Mouse (Mus musculus) embryonic facial prominence, embryonic 11.5 days (tissue): ENCODE results near the gene Setd2. TPM values are rescaled to one million over a fixed set of nuclear protein-coding genes. Genes with fewer than 3 reads are reported as not detected.

Experiments used
- ATAC-seq: fragments of 200-750 bp; cut with Nextera tagmentation; replicated peaks from 2 replicates; pipeline ENCODE4 v1.8.0; 2017; ENCODE audit warnings: low read depth; ENCODE audit not compliant: insufficient number of reproducible peaks, low FRiP score, low TSS enrichment
- DNase-seq: peaks from one replicate; pipeline ENCODE4 v3.0.0-alpha.2; 2015; ENCODE audit warnings: low spot score
- H3K27ac ChIP-seq: fragments of 300-500 bp; sonication (generic); replicated peaks from 2 replicates; pipeline ENCODE4 v1.5.1; 2014; ENCODE audit warnings: mild to moderate bottlenecking, low read depth, low read length, control low read depth
- H3K27me3 ChIP-seq: fragments of 300-500 bp; sonication (generic); 2 replicates; pipeline ENCODE4 v1.6.1; 2014; ENCODE audit warnings: mild to moderate bottlenecking, low read length, moderate library complexity, mixed read lengths; ENCODE audit not compliant: control insufficient read depth, insufficient read depth
- H3K36me3 ChIP-seq: fragments of 300-500 bp; sonication (generic); replicated peaks from 2 replicates; pipeline ENCODE4 v1.6.1; 2014; ENCODE audit warnings: low read depth, mild to moderate bottlenecking, low read length, moderate library complexity, mixed read lengths; ENCODE audit not compliant: control insufficient read depth, insufficient read depth
- H3K4me1 ChIP-seq: fragments of 300-500 bp; sonication (generic); 2 replicates; pipeline ENCODE4 v1.6.1; 2014; ENCODE audit warnings: low read length, mixed read lengths; ENCODE audit not compliant: control insufficient read depth, insufficient read depth
- H3K4me2 ChIP-seq: fragments of 300-500 bp; sonication (generic); 2 replicates; pipeline ENCODE4 v1.6.1; 2014; ENCODE audit warnings: low read depth, mild to moderate bottlenecking, control low read depth, low read length, moderate library complexity
- H3K4me3 ChIP-seq: fragments of 300-500 bp; sonication (generic); 2 replicates; pipeline ENCODE4 v1.5.1; 2014; ENCODE audit warnings: low read depth, low read length, control low read depth
- H3K9ac ChIP-seq: fragments of 300-500 bp; sonication (generic); replicated peaks from 2 replicates; pipeline ENCODE4 v1.6.1; 2014; ENCODE audit warnings: mild to moderate bottlenecking, control low read depth, low read length
- H3K9me3 ChIP-seq: fragments of 300-500 bp; sonication (generic); replicated peaks from 2 replicates; pipeline ENCODE4 v1.6.1; 2016; ENCODE audit warnings: mild to moderate bottlenecking, low read length, inconsistent platforms, mixed read lengths; ENCODE audit not compliant: control insufficient read depth
- WGBS: fragments of 180-500 bp; shearing (Covaris S2); extraction: QIAGEN DNeasy Blood & Tissue Kit; methylation state at CpG from one replicate; pipeline ENCODE4 v1.1.7; 2014; 5-methylcytosine and 5-hydroxymethylcytosine counted together
- polyA plus RNA-seq: library from polyadenylated mRNA; unstranded; fragments of >200 nt; fragmentation: Nextera tagmentation; extraction: Ambion mirVana; gene quantifications from 2 replicates; pipeline ENCODE4 v1.2.1, GENCODE M21; 2014

The Setd2 gene
- polyA plus RNA-seq, 1 experiment from 2014 or later = 51.1 TPM

DNA sequence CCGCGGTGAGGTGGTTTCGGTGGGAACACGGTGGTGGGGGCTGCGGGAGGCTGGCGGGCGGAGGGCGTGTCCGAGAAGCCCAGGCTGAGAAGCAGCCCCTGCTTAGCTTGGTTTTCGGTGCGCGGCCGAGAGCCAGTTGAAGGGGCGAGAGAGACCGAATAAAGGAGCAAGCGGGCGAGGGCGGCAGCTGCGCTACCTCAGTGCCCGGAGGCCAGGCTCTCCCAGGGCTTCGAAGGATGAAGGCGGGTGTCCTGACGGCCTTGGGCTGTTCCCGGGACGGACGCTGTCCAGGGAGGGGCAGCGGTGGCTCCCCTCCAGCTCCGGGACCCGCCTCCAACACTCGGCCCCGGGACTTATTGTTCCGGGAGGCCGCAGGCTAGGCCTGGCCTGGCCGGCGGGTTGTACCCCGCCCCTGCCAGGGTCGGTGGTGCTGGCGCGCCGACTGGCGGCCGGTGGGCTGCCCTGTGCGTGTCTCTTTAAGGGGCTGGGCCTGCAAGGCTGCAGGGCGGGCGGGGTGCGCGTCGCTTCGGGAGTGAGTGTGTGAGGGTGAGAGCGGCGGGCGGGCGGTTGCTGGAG is 395 bp upstream of the Setd2 start:
- ATAC-seq = peak; percentile 99

DNA sequence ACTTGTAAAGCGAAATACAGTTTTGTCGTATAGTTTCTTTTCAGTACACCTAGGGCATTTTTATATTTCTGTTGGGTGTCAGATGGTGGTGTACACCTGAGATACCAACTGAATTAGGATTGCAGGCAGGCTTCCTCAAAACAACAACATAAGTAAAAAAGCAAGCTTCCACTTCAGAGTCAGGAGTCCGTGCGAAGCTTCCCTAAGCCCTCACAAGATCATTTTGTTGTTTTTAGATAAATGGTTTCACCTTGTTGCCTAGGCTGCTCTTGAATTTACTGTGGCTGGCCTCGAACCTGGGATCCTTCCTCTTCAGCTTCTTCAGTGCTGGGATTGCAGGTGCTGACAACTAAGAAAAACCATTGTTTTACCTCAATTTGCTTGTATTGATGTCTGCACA is 1.2 kb downstream of the Setd2 start:
- Histone ChIP-seq H3K36me3 (no peaks in the 10 kb centered on the region), H3K27me3 (no peaks in the 10 kb centered on the region), H3K4me3 (peak overlapping the region; percentile 99), H3K9ac (peak overlapping the region; percentile 98), H3K27ac (no peak overlapping the region), H3K4me1 (no peaks in the 10 kb centered on the region; the same call in 1 of the 2 replicates), H3K4me2 (peak overlapping the region; percentile 64), H3K9me3 (no peaks in the 10 kb centered on the region)
- DNase-seq (peak; percentile 3), ATAC-seq (no peak)
- 34% methylated on average over 5 of the region's 5 CpGs for WGBS

More for the DNA sequence above, 395 bp upstream of the Setd2 start:
- Histone ChIP-seq H3K4me2 (peak overlapping the region; percentile 57), H3K27ac (peak overlapping the region; percentile 99), H3K36me3 (no peaks in the 10 kb centered on the region), H3K4me3 (peak overlapping the region; percentile 99), H3K27me3 (no peaks in the 10 kb centered on the region), H3K9ac (peak overlapping the region; percentile 98), H3K9me3 (no peaks in the 10 kb centered on the region), H3K4me1 (no peaks in the 10 kb centered on the region; the same call in 1 of the 2 replicates)
- under 1% methylated on average over 48 of the region's 53 CpGs for WGBS
- DNase-seq = peak; percentile 97

DNA sequence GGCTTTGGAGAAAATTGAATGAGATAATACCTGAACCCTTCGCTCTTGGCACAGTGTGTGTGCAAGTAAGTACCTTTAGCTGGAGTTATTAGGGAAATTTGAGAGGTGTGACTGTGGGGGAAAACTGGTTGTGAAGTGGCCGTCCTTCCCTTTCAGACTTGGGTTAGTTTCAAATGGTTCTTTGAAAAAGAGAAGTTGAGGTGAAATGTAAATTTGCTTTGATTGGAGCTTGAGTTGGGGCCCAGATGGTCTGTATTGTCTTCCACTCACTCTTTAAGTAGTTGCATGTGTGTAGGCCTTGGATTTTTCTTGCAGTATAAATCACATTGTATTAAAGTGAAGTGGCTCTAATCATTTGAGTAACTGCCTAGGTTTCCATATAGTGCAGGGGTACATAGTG is 2.7 kb downstream of the Setd2 start:
- H3K4me3 ChIP-seq = no peak overlapping the region
- no peaks in the 10 kb centered on the region; the same call in 1 of the 2 replicates for H3K4me1 ChIP-seq
- no peaks in the 10 kb centered on the region for H3K36me3 ChIP-seq
- H3K27ac ChIP-seq = no peak overlapping the region
- H3K27me3 ChIP-seq = no peaks in the 10 kb centered on the region
- ATAC-seq (no peak), DNase-seq (peak; percentile 25)
- no peaks in the 10 kb centered on the region for H3K9me3 ChIP-seq
- H3K9ac ChIP-seq = no peak overlapping the region
- H3K4me2 ChIP-seq = 0 out of 2 replicates have a peak overlapping the region, but pooled peaks have one; percentile 13
- WGBS = 58% methylated on average over 2 of the region's 2 CpGs

DNA sequence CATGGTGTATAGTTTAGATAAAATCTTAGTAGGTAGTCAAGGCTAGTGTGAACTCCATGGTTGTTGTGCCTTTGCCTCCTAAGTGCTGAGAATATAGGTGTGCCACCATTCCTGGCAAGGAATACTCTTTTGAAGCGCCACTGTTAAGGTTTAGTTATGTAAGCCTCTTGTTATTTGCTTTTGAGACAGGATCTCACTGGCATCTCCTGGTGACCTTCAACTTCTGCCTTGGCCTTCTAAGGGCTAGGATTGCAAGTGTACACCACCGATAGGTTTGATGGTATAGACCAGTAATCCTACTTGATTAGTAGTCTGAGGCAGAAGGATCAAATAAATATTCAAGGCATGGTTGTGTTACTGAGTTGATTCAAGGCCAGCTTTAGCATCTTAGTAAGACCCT is 4.2 kb downstream of the Setd2 start:
- Histone ChIP-seq H3K27ac (no peak overlapping the region), H3K27me3 (no peaks in the 10 kb centered on the region), H3K36me3 (no peaks in the 10 kb centered on the region), H3K9ac (no peak overlapping the region), H3K4me2 (no peak overlapping the region), H3K4me1 (no peaks in the 10 kb centered on the region; the same call in 1 of the 2 replicates), H3K4me3 (no peak overlapping the region), H3K9me3 (no peaks in the 10 kb centered on the region)
- ATAC-seq (no peak), DNase-seq (no peak)
- WGBS = 92% methylated on average over 2 of the region's 2 CpGs

DNA sequence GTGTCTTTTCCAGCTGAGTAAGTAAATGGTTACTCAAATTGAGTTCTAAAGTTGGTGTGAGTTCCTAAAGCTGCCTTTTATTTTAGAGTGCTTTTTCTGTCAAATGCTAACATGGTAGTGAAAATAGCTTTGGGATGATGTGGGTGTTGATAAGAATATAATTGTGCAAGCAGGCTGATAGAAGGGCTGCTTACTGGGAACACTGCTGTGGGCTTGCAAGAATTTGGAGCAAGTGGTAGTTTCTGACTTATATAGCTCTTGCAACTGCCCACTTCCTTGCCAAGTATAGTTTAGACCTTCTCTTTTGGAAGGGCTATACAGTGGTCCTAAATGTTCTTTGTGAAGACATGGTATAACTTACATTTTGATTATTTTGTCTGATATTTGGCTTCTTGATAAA is 6.1 kb downstream of the Setd2 start:
- Histone ChIP-seq H3K36me3 (no peaks in the 10 kb centered on the region), H3K4me2 (no peak overlapping the region)

DNA sequence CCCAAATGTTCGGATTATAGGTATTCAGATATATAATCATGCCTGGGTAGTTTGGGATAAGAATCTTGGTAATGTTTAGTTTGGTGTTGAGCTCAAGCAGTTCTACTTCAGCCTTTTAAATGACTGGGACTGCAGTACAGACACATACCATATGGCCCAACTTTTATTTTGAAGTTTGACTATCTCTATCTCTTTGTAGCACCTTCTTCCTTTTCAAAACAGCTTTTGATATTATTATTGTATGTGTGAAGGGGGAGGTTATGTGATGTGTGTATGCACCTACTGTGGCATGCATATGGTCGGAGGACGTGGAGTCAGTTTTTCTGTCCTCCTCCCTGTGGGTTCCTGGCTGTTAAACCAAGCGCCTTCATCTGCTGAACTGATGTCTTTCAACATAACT is 9.6 kb downstream of the Setd2 start:
- H3K27me3 ChIP-seq = no peaks in the 10 kb centered on the region
- no peak overlapping the region for H3K4me3 ChIP-seq
- no peaks in the 10 kb centered on the region for H3K4me1 ChIP-seq
- no peak overlapping the region for H3K27ac ChIP-seq
- no peak overlapping the region for H3K9ac ChIP-seq
- DNase-seq (no peak), ATAC-seq (no peak)
- H3K36me3 ChIP-seq = no peaks in the 10 kb centered on the region
- H3K9me3 ChIP-seq = no peaks in the 10 kb centered on the region
- WGBS = 85% methylated on average over 4 of the region's 4 CpGs
- H3K4me2 ChIP-seq = no peak overlapping the region

More for the DNA sequence above, 6.1 kb downstream of the Setd2 start:
- Histone ChIP-seq H3K4me1 (no peaks in the 10 kb centered on the region; the same call in 1 of the 2 replicates), H3K27me3 (no peaks in the 10 kb centered on the region), H3K9me3 (no peaks in the 10 kb centered on the region), H3K27ac (no peak overlapping the region), H3K4me3 (no peak overlapping the region), H3K9ac (no peak overlapping the region)
- DNase-seq (no peak), ATAC-seq (no peak)

DNA sequence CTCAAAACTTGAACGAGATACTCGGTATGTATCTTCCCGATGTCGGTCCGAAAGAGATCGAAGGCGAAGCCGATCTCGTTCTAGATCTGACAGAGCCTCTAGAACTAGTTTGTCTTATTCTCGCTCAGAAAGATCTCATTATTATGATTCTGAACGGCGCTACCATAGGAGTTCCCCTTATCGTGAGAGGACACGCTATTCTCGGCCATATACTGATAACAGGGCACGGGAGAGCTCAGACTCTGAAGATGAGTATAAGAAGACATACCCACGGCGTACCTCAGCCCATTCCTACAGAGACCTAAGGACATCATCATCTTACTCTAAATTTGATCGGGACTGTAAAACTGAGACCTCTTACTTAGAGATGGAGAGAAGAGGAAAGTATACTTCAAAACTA is 15.9 kb downstream of the Setd2 start:
- Histone ChIP-seq H3K4me2 (no peak overlapping the region), H3K27me3 (no peaks in the 10 kb centered on the region), H3K9ac (no peak overlapping the region), H3K36me3 (peaks cover 30% of the 10 kb centered on the region), H3K4me3 (no peak overlapping the region), H3K4me1 (0 out of 2 replicates have a peak, but pooled peaks cover 2% of the 10 kb centered on the region), H3K27ac (no peak overlapping the region), H3K9me3 (no peaks in the 10 kb centered on the region)
- ATAC-seq (no peak), DNase-seq (no peak)
- WGBS = 96% methylated on average over 19 of the region's 19 CpGs

DNA sequence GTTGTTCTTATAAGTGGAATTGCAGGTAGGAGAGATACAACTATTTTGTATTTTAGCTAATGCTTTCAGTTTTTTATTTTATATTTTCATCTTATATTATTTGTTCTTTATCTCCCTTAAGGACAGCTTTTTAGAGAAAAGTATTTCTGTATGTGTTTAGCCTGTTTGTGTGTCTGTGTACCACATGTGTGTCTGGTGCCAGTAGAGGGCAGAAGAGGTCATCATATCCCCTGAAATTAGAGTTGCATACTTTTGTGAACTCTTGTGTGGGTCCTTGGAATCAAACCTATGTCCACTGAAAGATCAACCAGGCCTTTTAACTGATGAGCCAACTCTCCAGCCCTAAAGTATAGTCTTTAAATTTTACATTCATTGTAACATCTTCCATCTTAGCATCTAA is 35.9 kb downstream of the Setd2 start:
- ATAC-seq = no peak
- no peaks in the 10 kb centered on the region for H3K27me3 ChIP-seq
- H3K9ac ChIP-seq = no peak overlapping the region
- DNase-seq = no peak
- H3K4me2 ChIP-seq = no peak overlapping the region
- no peak overlapping the region for H3K27ac ChIP-seq
- H3K9me3 ChIP-seq = no peaks in the 10 kb centered on the region
- no peak overlapping the region for H3K4me3 ChIP-seq
- peaks cover 10% of the 10 kb centered on the region for H3K36me3 ChIP-seq
- no peaks in the 10 kb centered on the region for H3K4me1 ChIP-seq
